Mouse (Mus musculus) hindbrain, embryonic 15.5 days (tissue): ENCODE data around the gene Mbd3. TPM values are rescaled to one million over a fixed set of nuclear protein-coding genes. Genes with fewer than 3 reads are reported as not detected.
A peak's percentile ranks its signal among the peaks of the same experiment; 100 is the strongest.

Experiments used
- ATAC-seq: fragments of 200-750 bp; cut with Nextera tagmentation; 2 replicates; pipeline ENCODE4 v1.8.0; 2017; ENCODE audit warnings: low read depth, moderate number of reproducible peaks, moderate TSS enrichment; ENCODE audit not compliant: low FRiP score
- H3K27ac ChIP-seq: fragments of 300-500 bp; sonication (generic); replicated peaks from 2 replicates; pipeline ENCODE4 v1.5.1; 2015; ENCODE audit warnings: mild to moderate bottlenecking, inconsistent platforms
- H3K27me3 ChIP-seq: fragments of 300-500 bp; sonication (generic); 2 replicates; pipeline ENCODE4 v1.6.1; 2015; ENCODE audit warnings: control low read depth, inconsistent platforms
- H3K36me3 ChIP-seq: fragments of 300-500 bp; sonication (generic); 2 replicates; pipeline ENCODE4 v1.6.1; 2015; ENCODE audit warnings: control low read depth, inconsistent platforms
- H3K4me1 ChIP-seq: fragments of 300-500 bp; sonication (generic); replicated peaks from 2 replicates; pipeline ENCODE4 v1.6.1; 2015; ENCODE audit warnings: control low read depth, inconsistent platforms
- H3K4me2 ChIP-seq: fragments of 300-500 bp; sonication (generic); 2 replicates; pipeline ENCODE4 v1.6.1; 2015; ENCODE audit warnings: moderate library complexity, mild to moderate bottlenecking, inconsistent platforms
- H3K4me3 ChIP-seq: fragments of 300-500 bp; sonication (generic); 2 replicates; pipeline ENCODE4 v1.5.1; 2015; ENCODE audit warnings: mild to moderate bottlenecking, inconsistent platforms
- H3K9ac ChIP-seq: fragments of 300-500 bp; sonication (generic); 2 replicates; pipeline ENCODE4 v1.6.1; 2015; ENCODE audit warnings: inconsistent platforms
- H3K9me3 ChIP-seq: fragments of 300-500 bp; sonication (generic); 2 replicates; pipeline ENCODE4 v1.6.1; 2016; ENCODE audit warnings: control low read depth, inconsistent platforms
- WGBS: fragments of 180-500 bp; shearing (Covaris S2); methylation state at CpG from one replicate; pipeline ENCODE4 v1.1.7; 2015; 5-methylcytosine and 5-hydroxymethylcytosine counted together
- microRNA-seq: library from miRNA; unstranded; fragments of <30 nt; microRNA quantifications from one replicate; pipeline ENCODE4, GENCODE M21; 2016
- polyA plus RNA-seq: library from polyadenylated mRNA; unstranded; fragments of >200 nt; fragmentation: Nextera tagmentation; extraction: Ambion mirVana; gene quantifications from 2 replicates; pipeline ENCODE4 v1.2.1, GENCODE M21; 2015

Mbd3 gene
- polyA plus RNA-seq, 1 experiment from 2014 or later = 229 TPM

DNA sequence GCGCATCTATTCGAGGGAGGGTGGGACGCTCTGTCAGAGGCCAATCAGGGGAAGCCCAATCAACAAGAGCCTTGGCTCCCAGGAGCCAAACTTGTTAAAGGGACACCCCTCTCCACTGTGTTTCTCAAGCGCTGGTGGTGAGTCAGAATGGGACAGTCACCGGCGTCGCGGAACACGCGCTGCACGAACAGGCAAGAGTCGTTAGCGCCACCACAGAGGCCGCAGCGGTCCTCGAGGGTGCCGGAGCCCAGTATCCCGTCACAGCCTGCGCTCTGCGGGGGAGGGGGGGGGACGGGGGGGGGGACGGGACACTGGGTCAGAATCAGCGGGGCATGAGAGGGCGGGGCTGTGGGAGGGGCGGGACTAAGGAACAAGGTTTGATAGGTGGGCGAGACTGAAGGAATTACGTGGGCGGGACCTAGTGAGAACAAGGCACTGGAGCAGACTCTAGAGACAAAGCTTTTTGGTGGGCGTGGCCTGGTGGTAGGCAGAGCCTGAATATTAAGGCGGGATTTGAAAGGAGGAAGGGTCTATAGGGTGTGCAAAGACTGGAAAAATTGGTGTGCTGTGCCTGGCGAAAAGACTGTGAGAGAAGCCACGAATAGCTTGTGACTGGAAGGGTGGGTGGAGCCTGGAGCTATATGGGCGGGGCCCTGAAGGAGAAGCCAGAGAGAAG, 56.5 kb downstream of the Mbd3 start:
- WGBS = 0% methylated on average over 22 of the region's 33 CpGs
- Histone ChIP-seq H3K4me2 (peak overlapping the region; percentile 56), H3K4me3 (peak overlapping the region; percentile 32), H3K9ac (no peak overlapping the region), H3K27me3 (peaks cover 75% of the 10 kb centered on the region), H3K27ac (no peak overlapping the region), H3K4me1 (peaks cover 30% of the 10 kb centered on the region), H3K9me3 (no peaks in the 10 kb centered on the region), H3K36me3 (no peaks in the 10 kb centered on the region)
- ATAC-seq = peak; percentile 59

Small RNA genes lying within 50 kb of the gene (microRNA-seq; reads per million reads assigned to microRNA genes)
- gene Gm22721 = not detected

Other genes with a start within 250 kb of the Mbd3 start
- gene Cirbp, start 233.6 kb downstream of the Mbd3 start, polyA plus RNA-seq = 295 and 319 TPM in 2 replicates
- 10.1 and 12.7 TPM in 2 replicates for gene 1600002K03Rik, start 226.6 kb downstream of the Mbd3 start, polyA plus RNA-seq
- gene Efna2, start 220.1 kb downstream of the Mbd3 start, polyA plus RNA-seq = 29.1 and 33.6 TPM in 2 replicates
- gene Mum1, start 173.1 kb downstream of the Mbd3 start, polyA plus RNA-seq = 36.5 and 38.6 TPM in 2 replicates
- 311 and 321 TPM in 2 replicates for gene Ndufs7, start 150.4 kb downstream of the Mbd3 start, polyA plus RNA-seq
- gene Gamt, start 138.5 kb downstream of the Mbd3 start, polyA plus RNA-seq = 24.6 and 28.1 TPM in 2 replicates
- gene Dazap1, start 138.1 kb downstream of the Mbd3 start, polyA plus RNA-seq = 46.9 and 51.3 TPM in 2 replicates
- gene Rps15, start 107.1 kb downstream of the Mbd3 start, polyA plus RNA-seq = 551 and 587 TPM in 2 replicates
- gene Apc2, start 103.6 kb downstream of the Mbd3 start, polyA plus RNA-seq = 175 and 181 TPM in 2 replicates
- gene 2310011J03Rik, start 79.0 kb downstream of the Mbd3 start, polyA plus RNA-seq = 29.8 and 30.1 TPM in 2 replicates
- 6.1 and 6.7 TPM in 2 replicates for gene Pcsk4, start 70.1 kb downstream of the Mbd3 start, polyA plus RNA-seq
- gene Reep6, start 69.6 kb downstream of the Mbd3 start, polyA plus RNA-seq = 5.7 and 7.1 TPM in 2 replicates
- gene Adamtsl5, start 51.1 kb downstream of the Mbd3 start, polyA plus RNA-seq = 0.76 and 1.2 TPM in 2 replicates
- gene Plk5, start 43.1 kb downstream of the Mbd3 start, polyA plus RNA-seq = 6.1 and 6.4 TPM in 2 replicates
- 18.9 and 19.2 TPM in 2 replicates for gene Mex3d, start 11.9 kb downstream of the Mbd3 start, polyA plus RNA-seq
- gene Uqcr11, start 7.3 kb upstream of the Mbd3 start, polyA plus RNA-seq = 711 and 737 TPM in 2 replicates
- 52.5 and 54.7 TPM in 2 replicates for gene Tcf3, start 34.1 kb upstream of the Mbd3 start, polyA plus RNA-seq
- 1.6 and 1.7 TPM in 2 replicates for gene Onecut3, start 95.3 kb upstream of the Mbd3 start, polyA plus RNA-seq
- 1.2 and 1.5 TPM in 2 replicates for gene Atp8b3, start 139.6 kb upstream of the Mbd3 start, polyA plus RNA-seq
- gene Rexo1, start 162.0 kb upstream of the Mbd3 start, polyA plus RNA-seq = 30.0 and 33.7 TPM in 2 replicates
- gene Klf16, start 177.8 kb upstream of the Mbd3 start, polyA plus RNA-seq = 6.3 and 6.7 TPM in 2 replicates
- gene Abhd17a, start 190.8 kb upstream of the Mbd3 start, polyA plus RNA-seq = 134 and 159 TPM in 2 replicates
- 64.2 and 71.6 TPM in 2 replicates for gene Scamp4, start 203.3 kb upstream of the Mbd3 start, polyA plus RNA-seq
- 4.8 and 5.4 TPM in 2 replicates for gene Adat3, start 203.3 kb upstream of the Mbd3 start, polyA plus RNA-seq
- gene Gm49322, start 206.5 kb upstream of the Mbd3 start, polyA plus RNA-seq = 3.4 and 4.1 TPM in 2 replicates
- gene Csnk1g2, start 223.3 kb upstream of the Mbd3 start, polyA plus RNA-seq = 109 and 127 TPM in 2 replicates